Mouse (Mus musculus) liver, adult 2 months (tissue): Measurements from ENCODE around the gene Tex2. TPM values are rescaled to one million over a fixed set of nuclear protein-coding genes. Genes with fewer than 3 reads are reported as not detected.

Source experiments
- DNase-seq: peaks from one replicate; pipeline ENCODE4 v3.0.0-alpha.2; 2011; ENCODE audit warnings: low read depth, low spot score; ENCODE audit errors: extremely low read depth
- H3K27ac ChIP-seq: fragments of 200-500 bp; replicated peaks from 2 replicates; pipeline ENCODE4 v1.5.1; 2012; ENCODE audit warnings: low read depth, mild to moderate bottlenecking, control low read depth, inconsistent platforms, low read length; ENCODE audit not compliant: insufficient read depth
- H3K27me3 ChIP-seq: fragments of 200-500 bp; 2 replicates; pipeline ENCODE4 v1.6.1; 2012; ENCODE audit warnings: mild to moderate bottlenecking, moderate library complexity, low read length, inconsistent platforms; ENCODE audit not compliant: control insufficient read depth, insufficient read depth
- H3K36me3 ChIP-seq: fragments of 200-500 bp; 2 replicates; pipeline ENCODE4 v1.6.1; 2012; ENCODE audit warnings: low read length, inconsistent platforms; ENCODE audit not compliant: control insufficient read depth, insufficient read depth
- H3K4me1 ChIP-seq: fragments of 200-500 bp; 2 replicates; pipeline ENCODE4 v1.6.1; 2011; ENCODE audit warnings: low read length; ENCODE audit not compliant: control insufficient read depth, insufficient read depth
- H3K4me3 ChIP-seq: fragments of 200-500 bp; 2 replicates; pipeline ENCODE4 v1.5.1; 2011; ENCODE audit warnings: low read depth, mild to moderate bottlenecking, control low read depth, low read length, moderate library complexity; ENCODE audit not compliant: insufficient read depth
- H3K79me2 ChIP-seq: fragments of 200-500 bp; 2 replicates; pipeline ENCODE4 v1.6.1; 2012; ENCODE audit warnings: inconsistent platforms, mild to moderate bottlenecking, low read length, moderate library complexity; ENCODE audit not compliant: control insufficient read depth, insufficient read depth
- H3K9ac ChIP-seq: fragments of 200-500 bp; 2 replicates; pipeline ENCODE4 v1.6.1; 2012; ENCODE audit warnings: low read depth, mild to moderate bottlenecking, control low read depth, inconsistent platforms, low read length
- CTCF ChIP-seq: fragments of 200-500 bp; IDR thresholded peaks from 2 replicates; pipeline ENCODE4 v1.5.1; 2011; ENCODE audit warnings: low read depth, low read length, control low read depth
- POLR2A ChIP-seq: fragments of 200-500 bp; IDR thresholded peaks from 2 replicates; pipeline ENCODE4 v1.6.1; 2011; ENCODE audit warnings: low read length, control low read depth; ENCODE audit not compliant: insufficient read depth; ENCODE audit errors: extremely low read depth
- WGBS: fragments of 180-500 bp; shearing (Covaris S2); methylation state at CpG from one replicate; pipeline ENCODE4 v1.1.7; 2018; 5-methylcytosine and 5-hydroxymethylcytosine counted together
- polyA plus RNA-seq: library from polyadenylated mRNA; depleted of rRNA; stranded (reverse); fragments of >200 nt; gene quantifications from 2 replicates; pipeline ENCODE4 v1.2.3, GENCODE M21; 2012
- total RNA-seq: library from RNA; depleted of rRNA; stranded (reverse); fragments of >200 nt; gene quantifications from 2 replicates; pipeline ENCODE4 v1.2.3, GENCODE M21; 2014

Gene Tex2
- total and polyA plus RNA-seq, 2 experiments = 45.3 to 60.4 TPM

DNA sequence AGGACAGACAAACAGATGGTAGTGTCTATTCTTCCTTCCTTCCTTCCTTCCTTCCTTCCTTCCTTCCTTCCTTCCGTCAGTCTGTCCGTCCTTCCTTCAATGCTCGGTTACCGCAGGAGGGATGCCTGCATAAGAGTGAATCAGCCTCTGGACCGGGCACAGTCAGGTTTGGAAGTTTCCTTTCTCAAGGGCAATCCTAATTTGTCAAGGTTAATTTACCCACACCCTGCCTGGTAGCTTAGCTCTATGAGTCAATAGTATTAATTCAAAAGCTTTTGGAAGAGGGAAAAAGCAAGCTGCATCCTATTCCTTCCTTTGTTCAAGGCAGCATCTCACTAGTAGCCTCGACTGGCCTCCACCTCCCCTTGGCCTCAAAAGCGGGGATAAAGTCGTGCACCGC, 38.8 kb downstream of the Tex2 start:
- 82% methylated on average over 9 of the region's 9 CpGs for WGBS
- no peak for DNase-seq
- Histone ChIP-seq H3K27me3 (no peaks in the 10 kb centered on the region), H3K4me3 (no peak overlapping the region), H3K27ac (no peak overlapping the region), H3K4me1 (peaks cover 40% of the 10 kb centered on the region), H3K36me3 (no peaks in the 10 kb centered on the region), H3K79me2 (peaks cover 33% of the 10 kb centered on the region; the same call in 1 of the 2 replicates), H3K9ac (no peak overlapping the region)
- TF ChIP-seq CTCF = no peak

DNA sequence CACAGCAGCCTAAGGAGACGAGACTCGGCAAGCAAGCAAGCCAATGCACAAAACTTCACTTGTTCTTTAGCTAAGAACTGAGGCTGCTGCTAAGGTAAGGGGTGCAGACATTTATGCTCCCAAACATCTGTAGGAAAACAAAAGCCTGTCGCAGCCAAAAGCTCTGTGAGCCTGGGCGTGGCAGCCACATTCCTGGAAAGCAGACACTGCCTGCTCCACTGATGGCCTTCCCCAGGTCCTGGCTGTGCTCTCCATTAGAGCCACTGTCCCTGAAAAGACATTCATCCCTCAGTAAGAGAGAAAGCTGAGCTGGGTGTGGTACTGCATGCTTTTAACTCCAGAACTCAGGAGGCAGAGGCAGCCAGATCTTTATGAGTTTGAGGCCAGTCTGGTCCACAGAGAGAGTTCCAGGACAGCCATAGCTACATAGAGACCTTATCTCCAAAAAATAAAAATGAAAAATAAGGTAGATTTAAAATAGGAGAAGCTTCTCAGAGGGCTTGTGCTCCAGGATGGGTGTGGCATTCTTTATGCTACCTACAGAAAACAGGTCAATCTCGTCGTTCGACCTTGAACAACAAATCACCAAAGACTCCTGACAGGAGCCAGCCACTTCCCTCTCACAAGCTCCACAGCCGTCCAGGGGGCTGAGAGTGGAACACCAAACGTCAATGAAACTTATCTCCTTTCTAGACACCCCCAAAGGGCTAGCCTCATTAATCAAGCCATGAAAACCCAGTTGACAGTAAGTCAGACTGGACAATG, 39.6 kb downstream of the Tex2 start:
- H3K27ac ChIP-seq = no peak overlapping the region

DNA sequence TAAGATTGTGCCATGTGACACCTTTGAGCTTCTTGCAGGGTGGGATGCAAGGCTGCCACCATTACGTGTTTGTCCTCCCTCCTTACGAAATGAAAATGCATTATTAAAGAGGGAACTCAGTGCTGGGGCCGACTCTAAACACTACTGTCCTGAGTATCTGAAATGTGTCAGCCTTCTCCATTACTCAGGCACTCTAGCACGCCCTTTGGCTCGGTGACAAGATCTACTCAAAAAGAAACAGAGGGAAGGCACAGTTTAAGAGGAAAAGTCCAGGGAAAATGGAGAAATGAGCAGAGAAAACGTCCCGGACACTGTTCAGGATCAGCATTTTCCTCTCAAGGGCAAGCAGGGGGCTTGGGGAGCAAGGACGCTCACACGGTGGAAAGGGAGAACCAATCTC, 40.3 kb downstream of the Tex2 start:
- no peak for DNase-seq
- Histone ChIP-seq H3K27ac (no peak overlapping the region), H3K79me2 (peaks cover 32% of the 10 kb centered on the region; the same call in 1 of the 2 replicates), H3K27me3 (no peaks in the 10 kb centered on the region), H3K9ac (no peak overlapping the region), H3K4me3 (no peak overlapping the region), H3K36me3 (no peaks in the 10 kb centered on the region; the same call in 1 of the 2 replicates), H3K4me1 (peaks cover 33% of the 10 kb centered on the region)
- 66% methylated on average over 9 of the region's 9 CpGs for WGBS
- no peak for TF ChIP-seq CTCF
- no peak for TF ChIP-seq POLR2A

More for the DNA sequence above, 39.6 kb downstream of the Tex2 start:
- Histone ChIP-seq H3K36me3 (no peaks in the 10 kb centered on the region), H3K4me1 (peaks cover 38% of the 10 kb centered on the region), H3K27me3 (no peaks in the 10 kb centered on the region), H3K9ac (no peak overlapping the region), H3K4me3 (no peak overlapping the region), H3K79me2 (peaks cover 32% of the 10 kb centered on the region; the same call in 1 of the 2 replicates)
- WGBS = 72% methylated on average over 9 of the region's 9 CpGs
- no peak for DNase-seq
- TF ChIP-seq POLR2A = no peak

DNA sequence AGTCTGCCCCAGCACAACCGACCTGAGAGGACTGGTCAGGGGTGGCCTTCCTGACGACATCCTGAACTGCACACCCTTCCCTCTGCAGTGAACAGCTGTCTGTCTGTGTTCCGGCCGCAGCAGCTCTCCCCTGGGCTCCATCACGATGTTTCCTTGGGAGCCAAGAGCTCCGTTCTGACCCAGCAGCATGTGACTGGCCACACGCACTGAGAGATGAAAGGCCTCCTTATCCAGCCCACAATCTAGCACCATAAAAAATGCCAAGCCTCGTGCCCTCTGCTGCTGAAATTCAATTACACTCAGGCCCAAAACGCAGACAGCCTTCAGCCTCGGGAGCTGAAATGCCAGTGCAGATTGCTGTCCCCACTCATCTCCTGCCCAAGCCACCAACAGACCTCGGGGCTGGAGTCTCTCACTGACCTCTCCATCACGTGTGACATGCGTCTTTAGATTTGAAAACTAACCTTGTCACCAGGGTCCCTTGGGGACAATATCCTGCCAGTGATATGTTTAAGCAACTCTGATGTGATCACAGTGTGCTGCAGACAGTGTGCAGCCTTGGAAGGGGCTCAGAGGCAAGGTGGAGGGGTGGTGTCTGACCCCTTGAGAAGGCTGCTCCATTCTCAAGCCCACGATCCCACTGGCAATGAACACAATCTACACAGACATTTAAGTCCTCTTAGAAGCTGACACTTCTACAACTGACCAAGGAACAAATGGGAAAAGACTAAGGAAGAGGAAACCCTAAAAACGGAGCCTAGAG, 41.0 kb downstream of the Tex2 start:
- no peak overlapping the region for H3K9ac ChIP-seq
- no peaks in the 10 kb centered on the region for H3K27me3 ChIP-seq
- whole genome bisulfite sequencing = 69% methylated on average over 15 of the region's 15 CpGs
- no peak overlapping the region for H3K4me3 ChIP-seq
- H3K79me2 ChIP-seq = peaks cover 39% of the 10 kb centered on the region; the same call in 1 of the 2 replicates
- H3K36me3 ChIP-seq = peaks cover 3% of the 10 kb centered on the region; the same call in 1 of the 2 replicates
- no peak for TF ChIP-seq POLR2A
- no peak for TF ChIP-seq CTCF
- H3K4me1 ChIP-seq = peaks cover 33% of the 10 kb centered on the region
- peak; percentile 37 for DNase-seq
- peak overlapping the region; percentile 6 for H3K27ac ChIP-seq

DNA sequence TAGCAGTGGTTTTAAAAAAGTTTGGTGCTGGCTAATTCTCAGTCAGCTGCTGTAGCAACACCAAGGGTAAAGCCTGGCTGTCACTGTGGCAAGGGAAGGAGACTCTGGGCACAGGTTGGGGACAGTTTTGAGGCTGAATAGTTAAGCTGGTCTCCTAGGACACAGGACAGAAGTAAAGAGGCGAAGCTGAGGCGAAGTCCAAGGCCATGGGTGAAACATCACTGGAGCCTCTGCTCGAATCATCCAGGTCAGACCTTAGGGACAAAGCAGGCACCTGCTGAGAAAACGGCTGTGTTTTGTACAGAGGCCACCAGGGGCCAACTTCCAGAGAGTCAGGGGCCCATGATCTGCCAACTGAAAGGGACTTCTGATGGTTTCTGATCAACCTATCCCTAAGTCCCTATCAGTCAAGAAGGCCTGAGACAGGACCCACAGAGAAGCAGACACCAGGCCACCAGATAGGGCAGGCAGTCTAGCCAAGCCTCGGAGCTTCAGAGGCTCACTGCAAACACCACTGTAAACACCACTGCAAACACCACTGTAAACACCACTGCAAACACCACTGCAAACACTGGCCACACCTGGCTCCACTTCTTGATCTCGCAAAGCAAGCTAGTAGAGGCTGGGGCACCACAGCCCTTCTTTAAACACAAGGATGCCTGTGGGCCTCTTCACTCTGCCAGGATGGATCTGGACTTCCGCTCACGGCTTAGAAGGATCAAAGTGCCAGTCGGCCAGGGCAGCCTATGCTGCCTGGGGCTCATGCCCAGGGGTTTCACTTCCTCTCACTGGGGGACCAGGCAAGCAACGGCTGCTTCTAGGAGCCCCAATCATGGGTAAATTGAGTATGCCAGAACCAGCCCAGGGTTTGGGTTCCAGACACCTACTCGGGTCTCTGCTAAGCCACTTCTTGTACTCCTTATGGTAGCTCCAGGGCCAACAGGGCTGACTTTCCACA, 41.9 kb downstream of the Tex2 start:
- Histone ChIP-seq H3K4me3 (no peak overlapping the region), H3K27me3 (no peaks in the 10 kb centered on the region), H3K79me2 (peaks cover 41% of the 10 kb centered on the region; the same call in 1 of the 2 replicates), H3K27ac (peak overlapping the region; percentile 6), H3K36me3 (peaks cover 3% of the 10 kb centered on the region; the same call in 1 of the 2 replicates), H3K9ac (no peak overlapping the region; the same call in 1 of the 2 replicates), H3K4me1 (peaks cover 28% of the 10 kb centered on the region)
- 37% methylated on average over 11 of the region's 11 CpGs for WGBS
- TF ChIP-seq CTCF = no peak
- TF ChIP-seq POLR2A = no peak
- DNase-seq = peak; percentile 71
